Mouse (Mus musculus) right cerebral cortex, adult 2 months (tissue): ENCODE measurements at regions not wholly inside any gene's neighbourhood (a gene's known extent, or its start where the extent isn't known, plus 50 kb on each side); places are given as distances from the start of the nearest gene placed in this dataset.

Experiments
- DNase-seq, 2 experiments: peaks; one replicate each; pipeline ENCODE4 v3.0.0; 2021 to 2022; ENCODE audit warnings: low spot score in 2 of 2

DNA sequence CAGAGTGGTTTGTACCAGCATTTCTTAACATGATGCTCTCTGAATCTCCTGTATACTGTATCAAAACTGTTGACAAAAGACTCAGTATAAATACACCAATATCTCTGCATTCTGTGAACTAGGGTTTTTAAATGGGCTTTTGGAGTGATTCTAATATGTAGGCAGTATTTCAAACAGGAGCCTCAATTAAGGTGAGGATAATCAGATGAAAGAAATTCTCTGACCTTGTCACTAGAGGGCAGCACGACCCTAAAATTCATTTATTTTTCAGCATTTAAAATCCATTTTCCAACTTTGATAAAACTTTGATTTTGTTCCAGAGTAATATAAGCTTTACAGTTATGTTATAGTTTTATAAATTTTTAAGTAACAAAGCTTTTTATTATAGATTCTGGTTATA is 114.5 kb downstream of the Rfx6 start:
- DNase-seq: peak in 1 of 2 experiments; percentile 14

DNA sequence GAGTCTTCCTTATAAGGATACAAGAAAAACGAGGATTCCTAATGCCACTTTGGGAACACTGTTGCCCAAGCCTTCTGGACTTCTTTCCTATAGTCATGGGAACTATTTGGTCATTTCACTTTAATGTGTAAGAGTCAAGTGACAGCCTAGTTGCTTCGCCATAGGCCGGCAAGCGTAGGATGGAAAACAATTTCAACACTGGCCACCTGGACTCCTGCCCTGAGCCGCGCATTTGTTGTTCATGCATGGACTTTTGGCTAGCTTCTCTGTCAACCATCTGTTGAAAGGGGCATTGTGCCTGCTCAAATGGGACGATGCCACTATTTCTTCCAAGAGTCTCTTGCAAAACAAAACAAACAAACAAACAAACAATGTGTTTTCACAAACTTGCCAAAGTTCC is 116.3 kb downstream of the Rfx6 start:
- no peak for DNase-seq

DNA sequence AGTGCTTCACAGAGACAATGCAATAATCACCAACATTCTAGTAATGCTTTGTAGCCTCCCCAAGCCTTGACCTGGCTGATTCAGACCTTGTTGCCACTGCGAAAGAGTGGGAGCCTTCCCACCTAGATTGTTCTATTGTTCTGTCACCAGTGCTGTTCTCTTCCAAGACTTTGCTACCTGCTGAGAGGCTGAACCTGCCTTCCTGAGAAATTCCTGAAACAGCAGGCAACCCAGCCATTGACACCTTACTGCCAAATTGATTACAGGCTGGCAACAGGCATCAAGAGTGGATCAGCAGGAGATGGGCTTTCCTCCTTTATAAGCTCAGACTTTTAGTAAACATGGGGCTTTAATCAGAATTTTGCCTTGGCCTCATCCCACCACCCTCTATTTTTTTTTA is 139.1 kb downstream of the Rfx6 start:
- DNase-seq: no peak

DNA sequence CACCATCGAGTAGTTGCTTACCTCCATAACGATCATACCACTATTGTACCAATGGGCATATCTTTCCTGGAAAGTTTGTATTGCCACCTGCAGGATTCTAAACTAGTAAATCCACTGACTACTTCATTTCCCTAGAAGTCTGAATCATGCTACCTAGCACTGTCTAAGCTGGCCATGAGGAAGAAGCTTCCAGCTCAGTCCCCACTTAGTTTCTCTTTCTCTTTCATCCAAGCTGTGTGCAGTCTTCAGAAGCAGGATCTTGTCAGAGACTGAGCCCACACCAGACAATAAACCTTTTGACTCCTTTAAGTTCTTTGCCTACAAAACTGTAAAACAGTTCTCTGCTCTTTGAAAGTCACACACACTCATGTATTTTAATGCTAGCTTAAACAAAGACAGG is 146.3 kb downstream of the Rfx6 start:
- DNase-seq: no peak

DNA sequence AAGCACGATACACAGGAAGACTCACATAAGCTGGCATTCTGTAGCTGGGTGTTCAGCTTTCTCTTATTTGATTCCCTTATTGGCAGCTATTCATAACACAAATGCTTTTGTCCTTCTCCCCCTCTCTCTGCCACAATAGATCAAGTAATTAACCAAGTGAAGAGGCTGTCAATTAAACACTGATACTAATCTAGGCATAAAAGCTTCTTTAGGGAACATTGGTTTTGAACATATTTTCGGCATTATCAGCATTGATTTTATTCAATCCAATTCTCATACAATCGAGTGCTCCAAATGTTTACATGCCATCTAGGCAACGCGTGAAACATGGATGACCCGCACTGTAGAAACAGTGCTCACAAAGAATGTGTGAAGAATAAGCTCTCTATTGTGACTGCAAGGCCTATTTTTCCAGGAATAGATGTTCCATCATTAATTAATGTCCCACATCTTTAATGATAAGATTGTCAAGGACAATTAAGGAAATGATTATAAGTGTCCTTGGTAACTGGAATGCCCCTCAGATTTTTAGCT is 148.9 kb downstream of the Rfx6 start:
- no peak for DNase-seq

DNA sequence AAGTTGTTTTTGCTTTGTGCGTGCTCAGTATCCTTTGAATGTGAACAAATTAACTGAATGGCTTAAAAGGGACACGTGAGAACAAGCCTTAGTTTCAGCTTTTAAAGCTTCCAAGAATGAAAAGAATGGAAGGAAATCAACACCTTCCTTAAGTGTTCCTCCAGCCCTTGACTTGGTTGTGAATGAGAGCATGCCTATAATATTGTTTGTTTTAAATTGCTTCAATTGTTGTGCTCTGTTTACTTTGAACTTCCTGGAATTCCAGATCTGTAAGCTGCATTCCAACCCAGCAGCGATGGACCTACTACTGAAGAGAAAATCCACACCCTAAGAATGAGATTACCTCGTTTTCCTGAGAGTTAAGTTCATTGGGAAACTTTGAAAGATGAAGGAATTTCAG is 154.9 kb downstream of the Rfx6 start:
- no peak for DNase-seq

DNA sequence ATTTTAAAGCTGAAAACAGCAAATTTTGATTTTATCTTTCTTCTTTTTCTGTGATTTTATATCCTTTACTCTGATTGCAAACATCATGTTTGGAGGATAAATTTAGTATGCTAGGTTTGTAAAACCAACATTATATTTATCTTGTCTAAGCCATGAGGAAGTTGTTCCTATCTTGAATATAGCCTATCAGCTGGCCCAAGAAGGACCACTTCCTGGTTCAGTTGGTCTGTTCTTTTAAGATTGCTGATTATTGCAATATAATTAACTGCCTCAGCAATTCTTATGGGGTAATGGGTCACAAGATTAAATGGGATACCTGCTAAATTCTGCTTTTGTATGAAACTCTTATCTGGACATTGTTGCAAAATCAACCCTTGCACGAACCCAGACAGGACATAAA is 165.5 kb downstream of the Rfx6 start:
- DNase-seq: no peak

DNA sequence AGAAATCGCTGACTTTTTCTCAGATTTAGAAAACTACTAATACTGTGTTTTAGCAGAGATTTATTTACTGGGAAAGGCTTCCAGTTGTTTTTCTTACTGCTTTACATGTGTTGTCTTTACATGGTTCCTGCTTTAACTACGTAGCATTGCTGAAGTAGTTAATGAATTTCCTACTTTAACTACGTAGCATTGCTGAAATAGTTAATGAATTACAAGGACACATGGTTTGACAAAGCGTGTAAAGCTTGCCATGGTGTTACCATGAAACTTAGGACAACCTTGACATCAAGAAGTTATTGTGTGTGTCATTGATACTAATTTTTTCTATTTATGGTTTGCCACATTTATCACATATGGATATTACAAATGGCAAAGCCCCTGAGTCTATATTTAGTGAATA is 168.7 kb downstream of the Rfx6 start:
- no peak for DNase-seq

DNA sequence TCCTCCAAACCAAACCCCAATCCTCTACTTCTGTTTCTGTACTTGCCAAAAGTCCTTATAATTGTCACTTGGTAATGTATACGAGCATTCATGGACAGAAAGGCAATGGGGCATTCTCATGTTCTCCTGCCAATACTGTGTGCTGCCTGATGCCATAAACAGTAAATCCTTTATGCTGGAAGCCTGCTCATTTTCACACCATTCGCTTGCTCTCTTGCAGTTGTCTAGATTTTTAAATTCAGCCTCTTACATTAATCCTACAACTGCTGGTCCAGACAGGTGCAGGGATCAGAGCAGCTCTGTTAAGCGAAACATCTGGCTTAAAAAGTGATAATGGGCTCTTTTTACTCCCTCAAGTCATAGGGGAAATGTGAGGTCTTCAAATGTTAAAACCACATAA is 152.9 kb upstream of the Vgll2 start:
- no peak for DNase-seq

DNA sequence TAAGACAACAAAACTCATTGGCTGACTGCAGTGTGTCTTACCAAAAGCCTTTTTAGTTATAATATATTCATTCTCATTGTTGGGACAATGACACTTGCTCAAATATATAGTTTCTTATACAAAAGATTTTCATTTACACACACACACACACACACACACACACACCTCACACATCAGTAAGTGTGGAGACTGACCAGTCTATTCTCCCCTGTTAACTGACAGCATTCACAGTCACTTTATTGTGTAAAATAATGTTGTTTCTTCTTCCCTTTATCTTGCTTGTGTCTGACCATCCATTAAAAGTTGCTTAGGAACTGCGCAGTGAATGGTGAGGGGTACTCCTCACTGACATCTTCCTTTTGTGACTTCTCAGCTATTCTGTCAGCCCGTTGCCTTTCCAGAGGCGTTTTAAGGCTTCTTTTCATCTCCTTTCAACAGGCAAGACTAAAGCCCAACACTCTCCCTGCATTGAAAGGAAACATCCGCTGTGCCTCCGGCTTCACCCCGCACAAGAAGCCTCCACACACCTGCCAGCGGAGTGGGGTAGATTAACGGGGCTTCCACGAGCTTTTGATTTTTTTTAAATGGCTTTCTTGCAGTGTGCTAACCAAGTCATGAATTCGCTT is 111.1 kb upstream of the Vgll2 start:
- DNase-seq: no peak

DNA sequence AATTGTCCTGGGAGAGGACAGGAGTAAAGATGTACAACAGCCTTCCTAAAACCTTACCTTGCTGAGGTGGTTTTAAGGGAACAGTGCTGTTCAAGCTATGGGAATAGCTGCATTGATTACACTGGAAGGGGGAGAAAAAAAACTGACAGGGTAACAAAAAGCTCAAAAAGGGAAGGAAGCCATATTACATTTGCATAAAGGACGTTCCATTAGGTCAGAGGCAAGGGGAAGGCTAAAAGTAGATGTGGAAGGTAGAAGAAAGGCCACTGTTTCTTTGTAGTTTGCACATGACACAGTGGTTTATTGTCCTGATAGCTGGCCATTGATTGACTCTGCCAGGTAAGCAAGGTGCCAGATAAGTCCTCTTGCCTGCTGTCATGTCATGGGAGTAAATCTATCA is 110.2 kb upstream of the Vgll2 start:
- no peak for DNase-seq

DNA sequence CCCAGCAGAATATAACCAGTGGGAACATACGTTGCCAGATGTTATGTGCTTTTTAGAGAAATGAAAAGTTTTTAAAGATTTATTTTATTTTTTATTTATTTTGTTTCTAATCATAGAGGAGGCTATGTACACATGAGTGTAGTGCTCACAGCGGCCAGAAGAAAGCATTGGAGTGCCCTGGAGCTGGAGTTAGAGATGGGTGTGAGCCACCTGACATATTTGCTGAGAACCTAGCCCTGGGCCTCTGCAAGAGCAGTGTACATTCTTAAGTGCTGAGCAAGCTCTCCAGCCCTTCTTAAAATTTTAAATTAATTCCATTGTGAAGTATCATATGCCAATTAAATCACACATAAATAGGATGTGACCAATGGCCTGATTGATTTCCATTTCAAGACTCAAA is 95.7 kb upstream of the Vgll2 start:
- DNase-seq: no peak

DNA sequence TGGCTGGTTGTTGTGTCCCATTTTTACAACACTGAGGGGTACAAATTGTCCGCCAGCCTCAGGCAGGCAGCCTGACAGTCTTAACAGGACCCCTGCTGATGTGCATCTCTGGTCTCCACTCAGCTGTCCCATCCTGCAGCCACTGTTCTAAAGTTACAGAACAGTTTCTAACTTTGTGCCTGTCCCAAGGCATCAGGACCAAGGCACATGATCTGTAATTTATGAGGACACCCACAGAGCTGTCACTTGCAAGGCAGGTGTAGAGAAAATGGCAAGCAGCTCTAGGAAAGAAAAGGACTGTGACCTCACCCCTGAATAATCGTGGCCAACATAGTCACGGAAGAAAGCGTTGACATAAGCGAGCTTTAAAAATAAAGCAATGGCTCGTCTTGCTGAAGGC is 93.0 kb upstream of the Vgll2 start:
- no peak for DNase-seq

DNA sequence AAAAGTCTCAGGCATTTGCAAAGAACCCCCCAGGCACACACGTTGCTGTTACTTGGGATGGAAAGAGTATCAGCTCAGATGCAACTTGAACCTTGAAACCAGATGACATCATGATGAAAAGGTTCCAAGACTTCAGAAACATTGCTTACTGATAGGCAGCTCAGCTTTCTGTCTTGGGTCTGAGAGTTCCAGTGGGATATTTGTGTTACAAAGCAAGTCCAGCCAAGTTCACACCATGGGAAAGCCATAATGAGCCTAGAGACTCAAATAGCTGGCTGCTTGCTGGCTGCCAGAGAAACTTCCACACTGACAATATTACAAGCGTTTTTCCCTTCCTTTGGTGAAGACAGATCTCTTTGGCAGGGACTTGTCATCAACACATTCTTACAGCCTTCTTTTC is 92.0 kb upstream of the Vgll2 start:
- no peak for DNase-seq

DNA sequence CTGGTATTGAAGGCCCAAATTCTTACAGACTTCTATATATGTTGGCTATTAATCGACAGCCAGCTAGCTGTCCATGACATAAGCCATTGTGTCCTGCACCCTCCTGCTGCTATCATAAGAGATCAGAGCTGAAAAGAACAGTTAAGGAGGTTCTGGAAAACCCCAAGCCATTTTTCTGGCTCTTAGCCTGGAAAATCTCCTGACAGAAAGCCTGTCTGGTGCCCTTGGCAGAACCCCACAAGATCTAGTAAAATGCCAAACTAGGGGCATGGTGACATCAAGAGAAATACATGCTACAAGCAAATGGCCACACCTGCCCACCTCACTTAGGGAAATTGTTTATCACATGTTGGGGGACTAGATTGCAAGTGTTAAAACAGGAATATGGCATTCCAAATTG is 91.6 kb upstream of the Vgll2 start:
- DNase-seq: no peak

DNA sequence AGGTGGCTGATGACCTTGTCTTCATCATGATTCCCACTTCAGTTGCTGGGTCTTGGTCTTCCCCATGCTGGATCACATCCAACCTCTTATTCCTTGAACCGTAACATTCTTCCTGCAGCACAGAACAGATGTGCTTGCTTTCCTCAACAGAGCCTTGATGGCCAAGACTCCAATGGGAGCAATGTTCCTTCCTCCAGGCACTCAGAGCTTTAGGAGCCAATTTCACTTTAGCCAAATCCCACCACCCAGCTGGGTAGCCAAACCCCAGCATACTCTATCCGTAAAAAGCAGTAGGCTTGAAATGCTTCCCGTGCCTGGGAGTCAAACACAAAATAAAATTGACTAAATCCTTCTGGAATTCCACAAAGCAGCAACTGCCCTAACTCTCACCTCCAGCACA is 86.8 kb upstream of the Vgll2 start:
- DNase-seq: no peak

DNA sequence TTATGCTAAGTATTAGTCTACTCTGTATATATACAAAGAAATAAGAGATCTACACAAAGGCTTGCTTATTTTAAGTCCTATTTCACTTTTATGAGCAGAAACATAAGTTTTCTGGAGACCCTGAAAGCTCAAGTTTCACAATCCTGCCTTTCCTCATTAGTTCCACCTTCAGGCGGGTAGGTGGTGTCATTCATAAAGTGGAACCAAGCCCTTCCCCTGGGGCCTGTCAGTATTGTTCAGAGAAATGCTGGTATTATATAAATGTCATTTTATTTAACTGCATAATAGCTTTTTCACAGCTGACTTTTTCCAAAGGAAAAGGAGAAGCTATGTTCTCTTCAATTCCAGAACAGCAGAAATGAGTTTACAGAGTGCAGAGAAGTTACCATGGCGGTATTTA is 81.1 kb upstream of the Vgll2 start:
- DNase-seq: no peak

DNA sequence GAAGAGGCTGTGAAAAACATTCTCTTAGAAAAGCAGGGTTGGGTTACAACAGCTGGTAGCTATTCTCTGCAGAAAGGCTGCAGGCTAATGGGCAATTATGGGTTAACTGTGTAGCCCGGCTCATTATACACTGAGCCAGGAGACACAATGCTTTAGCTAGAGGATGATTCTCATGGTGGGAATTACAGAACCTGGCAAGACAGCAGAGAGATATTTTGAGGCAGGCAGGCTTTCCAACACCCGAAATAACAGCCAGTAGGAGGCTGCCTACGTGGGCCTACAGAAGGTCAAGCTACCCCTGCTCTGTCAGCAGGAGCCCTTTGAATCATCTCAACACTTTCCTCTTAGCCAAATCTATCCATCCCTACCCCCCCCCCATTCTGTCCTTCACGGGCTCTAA is 76.6 kb upstream of the Vgll2 start:
- DNase-seq: peak; percentile 10 to 26

DNA sequence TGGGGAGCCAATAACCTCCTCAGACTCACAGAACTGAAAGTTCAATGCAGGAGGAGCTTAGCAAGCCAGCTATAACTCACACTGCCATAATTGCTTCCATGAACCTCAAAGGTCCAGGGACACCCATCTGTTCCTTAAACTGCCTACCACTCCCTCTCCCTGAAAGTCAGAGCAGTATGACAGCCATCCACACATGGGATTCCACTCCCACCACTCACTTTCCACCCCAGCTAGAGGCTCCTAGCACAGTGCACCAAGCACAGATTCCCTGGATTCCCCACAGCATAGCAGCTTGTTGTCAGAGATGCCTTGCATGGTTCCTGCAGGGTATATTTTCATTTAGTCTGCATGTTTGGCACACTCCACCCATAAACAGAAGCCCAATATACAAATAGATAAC is 76.1 kb upstream of the Vgll2 start:
- DNase-seq: no peak

DNA sequence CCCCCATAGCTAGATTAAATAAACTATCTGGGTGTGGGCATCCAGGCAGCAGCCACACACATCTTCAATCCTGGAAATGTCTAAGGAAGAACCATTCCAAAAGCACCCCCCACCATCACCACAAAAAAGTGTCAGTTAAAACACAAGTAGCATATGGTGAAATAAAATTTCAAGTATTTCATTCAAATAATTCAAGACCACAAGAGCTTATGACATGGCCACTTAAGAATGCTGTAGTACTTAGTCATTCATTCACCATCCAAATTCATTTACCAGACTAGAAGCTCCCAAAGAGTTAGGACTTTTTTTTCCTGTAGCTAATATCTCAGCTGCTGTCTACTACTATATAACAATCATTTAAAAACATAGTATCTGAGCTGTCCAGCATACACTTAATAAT is 75.4 kb upstream of the Vgll2 start:
- no peak for DNase-seq

DNA sequence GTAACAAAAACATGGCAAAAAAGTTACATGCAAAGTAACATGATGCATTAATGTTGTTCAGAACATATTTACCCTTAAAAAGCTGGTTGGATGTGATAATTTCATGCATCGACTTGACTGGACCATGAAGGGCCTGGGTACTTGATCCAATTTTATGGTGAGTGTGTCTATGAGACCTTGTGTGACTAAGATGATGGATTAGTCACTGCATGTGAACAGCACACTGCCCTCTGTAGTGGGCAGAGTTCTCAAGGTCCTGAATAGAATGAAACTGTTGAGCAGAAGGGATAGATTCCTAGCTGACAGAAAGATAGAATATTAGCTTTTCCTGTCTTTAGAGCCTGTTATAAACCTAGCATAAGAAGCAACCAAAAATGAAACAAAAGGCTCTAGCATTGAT is 72.3 kb upstream of the Vgll2 start:
- no peak for DNase-seq

DNA sequence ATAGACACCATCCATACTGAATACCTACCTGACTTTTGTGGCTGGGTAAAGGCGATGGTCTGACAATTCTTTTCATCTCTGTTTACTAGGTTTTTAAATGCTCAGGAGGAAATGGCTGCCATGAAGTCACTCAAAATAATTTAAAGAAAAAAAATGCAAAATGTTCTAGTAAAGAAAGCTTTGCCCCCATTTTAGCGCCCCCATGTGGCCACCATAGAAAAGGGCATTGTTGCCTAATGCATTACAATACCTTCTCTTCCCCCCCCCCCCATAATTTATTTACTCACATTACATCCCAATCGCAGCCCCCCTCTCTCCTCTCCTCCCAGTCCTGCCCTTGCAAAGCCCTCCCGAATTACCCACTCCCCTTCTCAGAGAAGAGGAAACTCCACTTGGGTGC is 70.3 kb upstream of the Vgll2 start:
- DNase-seq: no peak

DNA sequence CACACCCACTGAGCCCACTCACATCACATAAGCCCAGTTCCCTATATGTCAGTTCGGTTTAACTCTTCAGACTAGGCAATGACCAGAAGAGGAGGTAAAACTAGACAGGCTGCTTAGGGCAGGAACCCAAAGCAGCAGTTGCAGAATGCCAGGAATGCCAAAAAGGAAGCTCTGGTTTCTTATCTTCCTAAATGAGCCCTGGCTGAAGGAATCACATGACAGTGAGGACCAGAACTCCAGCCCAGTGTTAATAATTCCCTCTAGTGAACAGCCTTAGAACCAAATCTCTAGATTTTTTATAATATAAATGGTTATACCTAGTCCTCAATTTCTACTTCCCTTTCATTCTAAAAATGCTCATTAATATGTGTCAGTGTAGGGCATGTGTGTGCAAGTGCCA is 65.8 kb upstream of the Vgll2 start:
- DNase-seq: no peak

DNA sequence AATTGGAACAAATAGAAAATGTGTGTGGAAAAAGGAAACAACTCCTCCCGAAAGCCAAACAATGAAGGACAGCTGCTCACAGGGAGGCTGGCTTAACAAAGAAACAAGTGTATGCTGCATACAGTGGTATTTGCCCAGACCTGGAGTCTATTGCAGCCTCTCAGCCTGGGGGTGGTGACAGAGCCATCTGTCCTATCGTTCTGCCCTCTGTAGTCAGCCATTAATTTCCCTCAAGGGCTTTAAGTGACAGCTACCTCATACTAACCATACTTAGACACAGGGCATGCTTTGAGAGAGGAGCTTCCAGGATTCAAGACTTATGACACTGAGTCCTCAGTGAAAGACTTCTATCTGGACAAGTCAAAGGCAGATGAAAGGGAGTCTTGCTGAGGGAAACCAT is 60.8 kb upstream of the Vgll2 start:
- no peak for DNase-seq
